Mouse (Mus musculus): ENCODE data around the gene Cd27.

GRCm38 (mm10) chr6:125239547-125239946 lies 2.7 kb upstream of the Cd27 start:
- TF ChIP-seq CTCF (IDR thresholded peaks at IDR 0.05; ENCODE audit: extremely low read depth, insufficient read length, insufficient replicate concordance, low read depth, low read length): no peak
- no peak for TF ChIP-seq POLR2A (IDR thresholded peaks at IDR 0.05; ENCODE audit: low read depth, low read length)

Data from small intestine, adult 2 months (tissue).